Comparison of ENCODE assay signal across 8 mouse cellular contexts in the genomic region with DNA sequence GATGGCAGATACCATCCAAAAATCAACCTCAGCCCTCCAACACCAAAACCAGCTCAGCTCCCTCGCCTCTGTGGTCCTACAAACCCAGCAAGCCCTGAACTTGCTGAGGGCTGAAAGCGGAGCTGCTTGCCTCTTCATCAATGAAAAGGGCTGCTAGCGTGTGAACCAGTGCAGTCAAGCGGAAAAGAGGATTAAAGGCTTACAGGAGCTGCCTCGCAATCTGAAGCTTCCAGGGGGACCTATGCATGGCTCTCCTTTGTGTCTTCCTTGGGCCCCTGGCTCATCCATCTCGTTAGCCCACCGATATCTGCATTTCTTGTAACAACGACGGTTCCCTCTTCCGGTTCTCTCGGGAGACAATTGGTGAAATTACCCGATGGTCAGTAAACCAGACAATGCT.
DNase-seq lines count a peak whose midpoint lies in the region; ATAC-seq and TF ChIP-seq lines count a peak whose summit lies in the region.

No protein-coding gene starts in this region.

- TF ChIP-seq POLR2A in thymus, adult 2 months (IDR thresholded peaks at IDR 0.05; ENCODE audit: control insufficient read depth, extremely low read depth, insufficient read depth, low read length, poor library complexity), result no peak

- 0 out of 2 replicates have a peak, but pooled peaks cover 3% of the 10 kb centered on the region for H3K9me3 ChIP-seq in heart, embryonic 12.5 days (replicated peaks)
- H3K9me3 ChIP-seq in forebrain, embryonic 13.5 days (replicated peaks), result 0 out of 2 replicates have a peak, but pooled peaks cover 4% of the 10 kb centered on the region
- no peaks in the 10 kb centered on the region; the same call in none of the 2 replicates for H3K9me3 ChIP-seq in midbrain, embryonic 13.5 days

- TF ChIP-seq CTCF in thymus, adult 2 months (IDR thresholded peaks at IDR 0.05; ENCODE audit: borderline replicate concordance, control insufficient read depth, extremely low read depth, insufficient read depth, low read length, poor library complexity), result no peak

- H3K27ac ChIP-seq in heart, embryonic 12.5 days (ENCODE audit: poor library complexity, severe bottlenecking), result no peak overlapping the region
- peak overlapping the region; percentile 41 for H3K27ac ChIP-seq in forebrain, embryonic 13.5 days
- peak overlapping the region; percentile 11; the same call in 1 of the 2 replicates for H3K27ac ChIP-seq in midbrain, embryonic 13.5 days
- no peak overlapping the region for H3K27ac ChIP-seq in thymus, adult 2 months (ENCODE audit: control insufficient read depth, insufficient read depth, low read length)

- H3K4me1 ChIP-seq in heart, embryonic 12.5 days (replicated peaks), result peaks cover 6% of the 10 kb centered on the region; the same call in 1 of the 2 replicates
- peaks cover 18% of the 10 kb centered on the region for H3K4me1 ChIP-seq in forebrain, embryonic 13.5 days
- H3K4me1 ChIP-seq in midbrain, embryonic 13.5 days (replicated peaks), result peaks cover 25% of the 10 kb centered on the region
- no peaks in the 10 kb centered on the region for H3K4me1 ChIP-seq in thymus, adult 2 months (replicated peaks; ENCODE audit: control insufficient read depth, insufficient read depth, low read length)

- H3K36me3 ChIP-seq in heart, embryonic 12.5 days, result no peaks in the 10 kb centered on the region
- H3K36me3 ChIP-seq in forebrain, embryonic 13.5 days (ENCODE audit: poor library complexity, severe bottlenecking), result no peaks in the 10 kb centered on the region
- H3K36me3 ChIP-seq in midbrain, embryonic 13.5 days, result no peaks in the 10 kb centered on the region
- H3K36me3 ChIP-seq in thymus, adult 2 months (ENCODE audit: control insufficient read depth, insufficient read depth, low read length), result no peaks in the 10 kb centered on the region

- intact Hi-C loops in heart, postnatal 10 days (cut with DNase I), result no loop called here

- ATAC-seq in heart, embryonic 12.5 days (ENCODE audit: insufficient number of reproducible peaks, low FRiP score), result no peak
- peak; percentile 87 for ATAC-seq in forebrain, embryonic 13.5 days
- ATAC-seq in midbrain, embryonic 13.5 days, result peak; percentile 87

- H3K4me2 ChIP-seq in heart, embryonic 12.5 days, result peak overlapping the region; percentile 59
- H3K4me2 ChIP-seq in forebrain, embryonic 13.5 days, result peak overlapping the region; percentile 55
- peak overlapping the region; percentile 46 for H3K4me2 ChIP-seq in midbrain, embryonic 13.5 days (replicated peaks)

- 0 out of 2 replicates have a peak overlapping the region, but pooled peaks have one; percentile 15 for H3K9ac ChIP-seq in heart, embryonic 12.5 days
- no peak overlapping the region for H3K9ac ChIP-seq in forebrain, embryonic 13.5 days
- peak overlapping the region; percentile 32; the same call in 1 of the 2 replicates for H3K9ac ChIP-seq in midbrain, embryonic 13.5 days (replicated peaks)

- no peaks in the 10 kb centered on the region for H3K27me3 ChIP-seq in heart, embryonic 12.5 days (replicated peaks)
- H3K27me3 ChIP-seq in forebrain, embryonic 13.5 days, result no peaks in the 10 kb centered on the region
- H3K27me3 ChIP-seq in midbrain, embryonic 13.5 days, result no peaks in the 10 kb centered on the region
- no peaks in the 10 kb centered on the region for H3K27me3 ChIP-seq in thymus, adult 2 months (ENCODE audit: control insufficient read depth, insufficient read depth, low read length)

- 0 out of 2 replicates have a peak overlapping the region, but pooled peaks have one; percentile 9 for H3K4me3 ChIP-seq in heart, embryonic 12.5 days
- peak overlapping the region; percentile 16 for H3K4me3 ChIP-seq in forebrain, embryonic 13.5 days
- peak overlapping the region; percentile 24 for H3K4me3 ChIP-seq in midbrain, embryonic 13.5 days (replicated peaks)
- no peak overlapping the region for H3K4me3 ChIP-seq in thymus, adult 2 months (ENCODE audit: control insufficient read depth, insufficient read depth, low read length)

- 9% methylated on average over 12 of the region's 12 CpGs for WGBS in heart, embryonic 12.5 days
- WGBS in forebrain, embryonic 13.5 days, result under 1% methylated on average over 12 of the region's 12 CpGs
- WGBS in midbrain, embryonic 13.5 days, result 1% methylated on average over 12 of the region's 12 CpGs
- 31% methylated on average over 12 of the region's 12 CpGs for WGBS in thymus, adult 2 months

- DNase-seq in heart, postnatal 10 days, result no peak
- peak; percentile 25 for DNase-seq in Muller cell, postnatal 12 days (ENCODE audit: inconsistent ontology term)
- no peak for DNase-seq in layer of hippocampus, adult 9-11 months
- no peak for DNase-seq in thymus, adult 2 months
- no peak for DNase-seq in layer of hippocampus, postnatal 25 days (ENCODE audit: extremely low spot score in 1 of 2, low spot score in 1 of 2)

Comparison
In these comparisons a context has a peak if more than half of its experiments do, and no peak if none do; other contexts are left out.
1. H3K27ac ChIP-seq: peak in forebrain, embryonic 13.5 days (single experiment) and midbrain, embryonic 13.5 days (single experiment); none in heart, embryonic 12.5 days (single experiment) and thymus, adult 2 months (single experiment).
2. Peak in every context shown above with its lines, with median percentiles within 50 percentile points of each other: H3K4me2 ChIP-seq.